Mouse (Mus musculus): ENCODE measurements around the gene Tra2b. TPM values are rescaled to one million over a fixed set of nuclear protein-coding genes. Genes with fewer than 3 reads are reported as not detected.
"Not testable (repeated sequence)": the region's sequence is repeated elsewhere in the genome, so short reads cannot be mapped to it uniquely, and the experiment has no call there.

Tra2b gene
- polyA plus RNA-seq, 1 experiment from 2014 or later = 307 TPM

GRCm38 (mm10) chr16:22240856-22241255 lies 24.9 kb downstream of the Tra2b start:
- Histone ChIP-seq H3K27me3 (no peaks in the 10 kb centered on the region), H3K4me2 (no peak overlapping the region), H3K4me1 (replicated peaks) (no peaks in the 10 kb centered on the region), H3K9ac (no peak overlapping the region), H3K4me3 (no peak overlapping the region), H3K27ac (no peak overlapping the region), H3K36me3 (peaks cover 55% of the 10 kb centered on the region), H3K9me3 (no peaks in the 10 kb centered on the region; the same call in 1 of the 2 replicates)
- no peak for ATAC-seq (ENCODE audit: low FRiP score)
- WGBS = 93% methylated on average over 5 of the region's 5 CpGs

- Histone ChIP-seq H3K9me3 (no peaks in the 10 kb centered on the region; the same call in 1 of the 2 replicates), H3K4me2 (no peak overlapping the region), H3K9ac (no peak overlapping the region), H3K4me3 (no peak overlapping the region), H3K4me1 (replicated peaks) (no peaks in the 10 kb centered on the region), H3K27me3 (no peaks in the 10 kb centered on the region), H3K36me3 (peaks cover 50% of the 10 kb centered on the region), H3K27ac (no peak overlapping the region)
- WGBS = 85% methylated on average over 2 of the region's 2 CpGs
- no peak for ATAC-seq (ENCODE audit: low FRiP score)
These were observed 25.8 kb downstream of the Tra2b start for GRCm38 (mm10) chr16:22239978-22240377.

GRCm38 (mm10) chr16:22238928-22239620 lies 26.7 kb downstream of the Tra2b start:
- Histone ChIP-seq H3K4me1 (replicated peaks) (0 out of 2 replicates have a peak, but pooled peaks cover 5% of the 10 kb centered on the region), H3K9me3 (no peaks in the 10 kb centered on the region; the same call in 1 of the 2 replicates), H3K27ac (no peak overlapping the region), H3K27me3 (no peaks in the 10 kb centered on the region), H3K4me2 (no peak overlapping the region), H3K4me3 (no peak overlapping the region), H3K9ac (no peak overlapping the region), H3K36me3 (peaks cover 41% of the 10 kb centered on the region)
- 80% methylated on average over 4 of the region's 4 CpGs for WGBS
- ATAC-seq (ENCODE audit: low FRiP score) = no peak

DNA sequence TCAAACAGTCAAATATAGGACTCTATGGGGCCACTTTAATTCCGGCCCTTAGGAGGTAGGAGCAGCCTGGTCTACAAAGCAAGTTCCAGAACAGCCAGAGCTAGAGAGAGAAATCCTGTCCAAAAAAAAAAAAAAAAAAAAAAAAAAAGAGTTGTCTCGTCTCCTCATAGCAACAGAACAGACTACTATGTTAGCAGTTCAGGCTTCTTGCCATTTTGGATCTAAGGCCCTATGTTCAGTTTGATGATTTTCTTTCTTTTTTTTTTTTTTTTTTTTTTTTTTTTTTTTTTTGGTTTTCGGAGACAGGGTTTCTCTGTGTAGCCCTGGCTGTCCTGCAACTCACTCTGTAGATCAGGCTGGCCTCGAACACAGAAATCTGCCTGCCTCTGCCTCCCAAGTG lies 27.4 kb downstream of the Tra2b start:
- not testable (repeated sequence) for ATAC-seq (ENCODE audit: low FRiP score); H3K4me2 ChIP-seq; H3K27me3 ChIP-seq; H3K9me3 ChIP-seq; H3K9ac ChIP-seq; H3K4me1 ChIP-seq (replicated peaks); H3K4me3 ChIP-seq; H3K27ac ChIP-seq
- 88% methylated on average over 4 of the region's 4 CpGs for WGBS
- H3K36me3 ChIP-seq = peaks cover 35% of the 10 kb centered on the region

DNA sequence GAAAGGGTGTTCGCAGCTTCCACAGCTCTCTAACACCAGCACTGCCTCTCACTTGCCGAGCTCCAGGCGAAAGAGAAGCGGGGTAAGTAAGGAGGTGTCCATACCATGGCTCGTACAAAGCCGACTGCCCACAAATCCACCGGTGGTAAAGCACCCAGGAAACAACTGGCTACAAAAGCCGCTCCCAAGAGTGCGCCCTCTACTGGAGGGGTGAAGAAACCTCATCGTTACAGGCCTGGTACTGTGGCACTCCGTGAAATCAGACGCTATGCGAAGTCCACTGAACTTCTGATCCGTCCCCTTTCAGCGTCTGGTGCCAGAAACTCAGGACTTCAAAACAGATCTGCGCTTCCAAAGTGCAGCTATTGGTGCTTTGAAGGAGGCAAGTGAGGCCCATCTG lies 29.0 kb downstream of the Tra2b start:
- no peak overlapping the region for H3K27ac ChIP-seq
- WGBS = 91% methylated on average over 16 of the region's 16 CpGs
- H3K36me3 ChIP-seq = peaks cover 22% of the 10 kb centered on the region
- H3K4me2 ChIP-seq = no peak overlapping the region
- H3K9me3 ChIP-seq = no peaks in the 10 kb centered on the region; the same call in 1 of the 2 replicates
- 0 out of 2 replicates have a peak, but pooled peaks cover 5% of the 10 kb centered on the region for H3K4me1 ChIP-seq (replicated peaks)
- H3K9ac ChIP-seq = no peak overlapping the region
- ATAC-seq (ENCODE audit: low FRiP score) = no peak
- H3K27me3 ChIP-seq = no peaks in the 10 kb centered on the region
- H3K4me3 ChIP-seq = no peak overlapping the region

DNA sequence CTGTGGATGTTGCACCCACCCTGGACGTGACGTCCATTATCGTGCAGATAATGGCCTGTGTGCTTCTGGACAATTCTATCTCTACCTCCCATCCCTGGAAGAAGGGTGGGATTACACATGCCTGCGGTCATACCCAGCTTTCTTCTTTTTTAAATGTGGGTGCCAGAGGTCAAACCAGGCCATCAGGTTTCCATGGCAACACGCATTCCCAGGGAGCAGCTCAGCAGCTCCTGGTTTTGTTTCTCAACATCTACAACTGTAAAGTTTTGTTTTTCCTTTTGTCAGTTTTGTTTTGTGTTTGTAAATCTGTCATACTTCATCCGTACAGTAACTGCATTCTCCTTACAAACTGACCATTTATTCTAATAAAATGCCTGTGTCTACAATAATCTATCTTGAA lies 31.3 kb downstream of the Tra2b start:
- ATAC-seq (ENCODE audit: low FRiP score) = no peak
- 29% methylated on average over 6 of the region's 6 CpGs for WGBS
- Histone ChIP-seq H3K9me3 (no peaks in the 10 kb centered on the region; the same call in 1 of the 2 replicates), H3K27ac (no peak overlapping the region), H3K4me2 (no peak overlapping the region), H3K36me3 (no peaks in the 10 kb centered on the region), H3K4me1 (replicated peaks) (0 out of 2 replicates have a peak, but pooled peaks cover 5% of the 10 kb centered on the region), H3K27me3 (no peaks in the 10 kb centered on the region), H3K4me3 (no peak overlapping the region), H3K9ac (no peak overlapping the region)

DNA sequence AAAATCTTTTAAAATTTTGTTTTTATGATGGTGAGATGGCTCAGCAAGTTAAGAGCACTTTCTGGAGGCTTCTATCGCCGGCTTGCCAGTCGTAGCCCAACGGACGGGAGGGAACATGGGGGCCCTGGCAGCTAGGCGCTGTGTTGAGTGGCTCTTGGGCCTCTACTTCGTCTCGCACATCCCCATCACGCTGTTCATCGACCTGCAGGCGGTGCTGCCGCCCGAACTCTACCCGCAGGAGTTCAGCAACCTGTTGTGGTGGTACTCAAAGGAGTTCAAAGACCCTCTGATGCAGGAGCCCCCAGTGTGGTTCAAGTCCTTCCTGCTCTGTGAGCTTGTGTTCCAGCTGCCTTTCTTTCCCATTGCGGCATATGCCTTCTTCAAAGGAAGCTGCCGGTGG lies 35.5 kb downstream of the Tra2b start:
- WGBS = 82% methylated on average over 16 of the region's 16 CpGs
- not testable (repeated sequence) for H3K27ac ChIP-seq; H3K9me3 ChIP-seq; H3K4me2 ChIP-seq; H3K36me3 ChIP-seq; ATAC-seq (ENCODE audit: low FRiP score); H3K9ac ChIP-seq; H3K27me3 ChIP-seq; H3K4me1 ChIP-seq (replicated peaks); H3K4me3 ChIP-seq

- H3K9ac ChIP-seq = no peak overlapping the region
- H3K4me3 ChIP-seq = no peak overlapping the region
These were observed 62.3 kb downstream of the Tra2b start for GRCm38 (mm10) chr16:22203501-22203900.

GRCm38 (mm10) chr16:22201858-22202257 lies 63.9 kb downstream of the Tra2b start:
- WGBS = 80% methylated on average over 3 of the region's 3 CpGs
- Histone ChIP-seq H3K4me2 (no peak overlapping the region), H3K36me3 (no peaks in the 10 kb centered on the region), H3K4me3 (no peak overlapping the region), H3K9me3 (no peaks in the 10 kb centered on the region), H3K27ac (no peak overlapping the region), H3K4me1 (replicated peaks) (no peaks in the 10 kb centered on the region), H3K27me3 (no peaks in the 10 kb centered on the region), H3K9ac (no peak overlapping the region)
- no peak for ATAC-seq (ENCODE audit: low FRiP score)

More at GRCm38 (mm10) chr16:22203501-22203900, 62.3 kb downstream of the Tra2b start:
- no peaks in the 10 kb centered on the region for H3K27me3 ChIP-seq
- 95% methylated on average over 1 of the region's 1 CpGs for WGBS
- no peaks in the 10 kb centered on the region for H3K9me3 ChIP-seq
- no peak overlapping the region for H3K4me2 ChIP-seq
- H3K4me1 ChIP-seq (replicated peaks) = no peaks in the 10 kb centered on the region
- H3K36me3 ChIP-seq = no peaks in the 10 kb centered on the region
- no peak for ATAC-seq (ENCODE audit: low FRiP score)
- no peak overlapping the region for H3K27ac ChIP-seq

GRCm38 (mm10) chr16:22200476-22200875 lies 65.3 kb downstream of the Tra2b start:
- Histone ChIP-seq H3K27me3 (no peaks in the 10 kb centered on the region), H3K4me3 (no peak overlapping the region), H3K9ac (no peak overlapping the region), H3K4me1 (replicated peaks) (no peaks in the 10 kb centered on the region), H3K4me2 (no peak overlapping the region), H3K27ac (no peak overlapping the region), H3K9me3 (no peaks in the 10 kb centered on the region), H3K36me3 (no peaks in the 10 kb centered on the region)
- no peak for ATAC-seq (ENCODE audit: low FRiP score)
- 62% methylated on average over 1 of the region's 1 CpGs for WGBS

Other genes starting within 250 kb of the Tra2b start
- gene Igf2bp2, start 102.7 kb downstream of the Tra2b start, polyA plus RNA-seq (2015; fragmentation: Nextera tagmentation; extraction: Ambion mirVana) = 33.1 and 33.5 TPM in 2 replicates
- gene Etv5, start 173.7 kb upstream of the Tra2b start, polyA plus RNA-seq (2015; fragmentation: Nextera tagmentation; extraction: Ambion mirVana) = 17.7 and 18.9 TPM in 2 replicates

All from hindbrain, embryonic 13.5 days (tissue).